In genomic region chr9:16214731-16215681, GRCm38 (mm10) we compare ENCODE assay signal across 7 mouse cellular contexts.
DNase-seq lines count a peak whose midpoint lies in the region; ATAC-seq and TF ChIP-seq lines count a peak whose summit lies in the region.

No protein-coding gene starts in this region.

- H3K27me3 ChIP-seq in hindbrain, postnatal 0 days (ENCODE audit: insufficient read depth, low read length) = no peaks in the 10 kb centered on the region

- H3K27ac ChIP-seq in hindbrain, postnatal 0 days = 0 out of 2 replicates have a peak overlapping the region, but pooled peaks have one; percentile 7

- H3K4me2 ChIP-seq in hindbrain, postnatal 0 days (ENCODE audit: low read depth, low read length) = no peak overlapping the region

- H3K4me3 ChIP-seq in hindbrain, postnatal 0 days (ENCODE audit: low read length) = no peak overlapping the region

- H3K9ac ChIP-seq in hindbrain, postnatal 0 days (replicated peaks; ENCODE audit: low read length) = no peak overlapping the region

- TF ChIP-seq CTCF in hindbrain, postnatal 0 days (IDR thresholded peaks at IDR 0.05; ENCODE audit: low read depth) = no peak

- 58% methylated on average over 7 of the region's 7 CpGs for WGBS in hindbrain, postnatal 0 days

- peaks cover 5% of the 10 kb centered on the region; the same call in 1 of the 2 replicates for H3K4me1 ChIP-seq in hindbrain, postnatal 0 days (ENCODE audit: insufficient read depth, low read length)

- peak; percentile 35 for DNase-seq in adrenal gland, postnatal 25 days
- DNase-seq in embryo, embryonic 10.5 days (ENCODE audit: low spot score) = peak; percentile 72
- peak; percentile 38 for DNase-seq in gastrocnemius, postnatal 14 days
- peak; percentile 75 for DNase-seq in hindbrain, postnatal 0 days (ENCODE audit: low spot score)
- peak; percentile 43 to 45 for DNase-seq in left cerebral cortex, postnatal 36 days (ENCODE audit: low spot score in 2 of 2)
- peak; percentile 14 for DNase-seq in right cerebral cortex, postnatal 4 days

- no peaks in the 10 kb centered on the region for H3K9me3 ChIP-seq in hindbrain, postnatal 0 days (ENCODE audit: low read length)

- peak; percentile 86 for ATAC-seq in hindbrain, postnatal 0 days
- peak; percentile 84 for ATAC-seq in megakaryocyte-erythroid progenitor cell, adult 5-6 weeks (replicated peaks; ENCODE audit: low FRiP score, low TSS enrichment, poor library complexity, severe bottlenecking)

- intact Hi-C loops in gastrocnemius, postnatal 14 days (cut with DNase I; ENCODE audit: low total_unique reads) = no loop called here
- intact Hi-C loops in left cerebral cortex, postnatal 36 days (cut with DNase I) = no loop called here

- H3K36me3 ChIP-seq in hindbrain, postnatal 0 days (ENCODE audit: insufficient read depth, low read length) = no peaks in the 10 kb centered on the region

Comparison
In these comparisons a context has a peak if more than half of its experiments do, and no peak if none do; other contexts are left out.
1. DNase-seq: peak in every context shown above with its lines; median percentile 75 in hindbrain, postnatal 0 days; 72 in embryo, embryonic 10.5 days; 44 in left cerebral cortex, postnatal 36 days; 38 in gastrocnemius, postnatal 14 days; 35 in adrenal gland, postnatal 25 days; 14 in right cerebral cortex, postnatal 4 days.